Mouse (Mus musculus) heart, adult 2 months (tissue): ENCODE data around the gene Olfr295. TPM values are rescaled to one million over a fixed set of nuclear protein-coding genes. Genes with fewer than 3 reads are reported as not detected.

Experiments used
- DNase-seq, 2 experiments: peaks; one replicate each; pipeline ENCODE4 v3.0.0; 2021
- H3K27ac ChIP-seq: fragments of 200-600 bp; 2 replicates; pipeline ENCODE4 v1.8.1; 2022
- H3K27me3 ChIP-seq: fragments of 200-500 bp; 2 replicates; pipeline ENCODE4 v1.6.1; 2012; ENCODE audit warnings: mild to moderate bottlenecking, low read length, inconsistent platforms, mixed read lengths; ENCODE audit not compliant: control insufficient read depth, insufficient read depth
- H3K36me3 ChIP-seq: fragments of 200-500 bp; 2 replicates; pipeline ENCODE4 v1.6.1; 2012; ENCODE audit warnings: low read length, inconsistent platforms; ENCODE audit not compliant: control insufficient read depth, insufficient read depth
- H3K4me1 ChIP-seq: fragments of 200-500 bp; 2 replicates; pipeline ENCODE4 v1.6.1; 2011; ENCODE audit warnings: low read length; ENCODE audit not compliant: control insufficient read depth, insufficient read depth
- H3K4me3 ChIP-seq: fragments of 200-600 bp; 2 replicates; pipeline ENCODE4 v1.8.1; 2022
- H3K79me2 ChIP-seq: fragments of 200-500 bp; replicated peaks from 2 replicates; pipeline ENCODE4 v1.6.1; 2012; ENCODE audit warnings: mild to moderate bottlenecking, inconsistent platforms, low read length, moderate library complexity, mixed read lengths; ENCODE audit not compliant: control insufficient read depth, insufficient read depth
- H3K9ac ChIP-seq: fragments of 200-500 bp; 2 replicates; pipeline ENCODE4 v1.6.1; 2012; ENCODE audit warnings: low read depth, mild to moderate bottlenecking, control low read depth, inconsistent platforms, low read length, mixed read lengths
- CTCF ChIP-seq: fragments of 200-600 bp; IDR thresholded peaks from 2 replicates; pipeline ENCODE4 v1.8.1; 2022; ENCODE audit warnings: antibody characterized with exemption, mild to moderate bottlenecking, moderate library complexity
- EP300 ChIP-seq: fragments of 200-500 bp; IDR thresholded peaks from 2 replicates; pipeline ENCODE4 v1.6.1; 2011; ENCODE audit warnings: low read depth, low read length, control low read depth; ENCODE audit not compliant: insufficient read depth
- POLR2A ChIP-seq: fragments of 200-500 bp; IDR thresholded peaks from 2 replicates; pipeline ENCODE4 v1.6.1; 2011; ENCODE audit warnings: mild to moderate bottlenecking, low read depth, low read length, control low read depth; ENCODE audit not compliant: insufficient read depth
- WGBS: fragments of 180-500 bp; shearing (Covaris S2); methylation state at CpG from one replicate; pipeline ENCODE4 v1.1.7; 2018; 5-methylcytosine and 5-hydroxymethylcytosine counted together
- intact Hi-C: fragments of 180-260 bp; cut with DNase I; formaldehyde crosslinking; loops from one replicate; pipeline ENCODE4 v1.15.1; 2025
- long read RNA-seq: library from polyadenylated mRNA; stranded (forward); transcript quantifications from one replicate; pipeline ENCODE4 v2.0.0, GENCODE M21; 2021
- polyA plus RNA-seq: library from polyadenylated mRNA; depleted of rRNA; stranded (reverse); fragments of >200 nt; gene quantifications from 2 replicates; pipeline ENCODE4 v1.2.3, GENCODE M21; 2012; rRNA removed
- total RNA-seq, 2 experiments: library from RNA; stranded (reverse); gene quantifications; 2 replicates each; pipeline ENCODE4 v1.2.3; 2021

The Olfr295 gene
- total RNA-seq (not detected), polyA plus RNA-seq (not detected in 2 replicates)
- long read RNA-seq: 0 reads

DNA sequence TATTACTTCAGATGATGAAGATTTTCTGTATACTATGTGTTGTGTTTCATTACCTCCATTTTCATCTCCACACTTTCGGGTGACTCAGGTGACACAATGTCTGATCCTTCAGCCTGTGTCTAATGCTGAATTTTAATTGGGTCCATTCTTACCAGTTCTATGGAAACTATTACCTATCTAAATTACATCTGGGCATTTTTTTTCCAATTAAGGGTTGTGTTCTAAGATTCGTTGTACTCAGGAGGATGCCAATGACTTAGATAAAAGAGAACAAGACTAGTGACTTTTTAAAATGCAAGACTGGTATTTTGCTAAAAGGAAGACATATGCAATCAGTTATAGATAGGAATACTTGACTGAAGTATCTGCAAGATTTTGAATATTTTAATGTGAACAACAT lies at the start of gene Olfr295:
Olfr295 (plus strand) TSS at position 301 of the 400 bp plus-strand sequence.
- intact Hi-C loops: no loop called here
- H3K27me3 ChIP-seq: no peaks in the 10 kb centered on the region
- H3K27ac ChIP-seq: no peak within 1 kb of the TSS
- no peaks in the 10 kb centered on the region for H3K4me1 ChIP-seq
- no peak within 1 kb of the TSS for H3K9ac ChIP-seq
- no peak for TF ChIP-seq EP300
- no peak for TF ChIP-seq POLR2A
- no peak for TF ChIP-seq CTCF
- no peaks in the 10 kb centered on the region for H3K36me3 ChIP-seq
- no peaks in the 10 kb centered on the region for H3K79me2 ChIP-seq
- DNase-seq: no peak
- WGBS: 62% methylated on average over 2 of the region's 2 CpGs
- H3K4me3 ChIP-seq: no peak within 1 kb of the TSS

DNA sequence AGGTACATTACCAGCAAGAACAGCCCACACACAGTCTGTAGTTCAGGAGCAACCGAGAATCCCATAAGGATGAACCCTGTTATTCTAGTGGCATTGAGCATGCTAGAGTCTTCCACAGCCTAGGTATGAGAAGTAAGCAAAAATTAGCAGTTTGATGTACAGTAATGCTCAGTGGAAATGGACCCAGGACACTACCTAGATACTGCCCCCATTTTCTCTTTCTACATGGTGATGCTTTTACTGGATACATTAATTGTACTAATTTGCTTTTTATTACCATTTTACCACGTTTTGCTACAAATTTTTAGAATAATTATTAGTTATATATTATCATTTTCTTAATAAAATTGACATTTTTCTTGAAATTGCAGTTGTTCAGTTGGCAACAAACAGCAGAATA lies 32.9 kb downstream of the Olfr295 start, which contains the start of gene Olfr294:
Olfr294 (minus strand) TSS at position 101 of the 400 bp plus-strand sequence.
- WGBS: 39% methylated on average over 2 of the region's 2 CpGs

More for the DNA sequence above, 32.9 kb downstream of the Olfr295 start, which contains the start of gene Olfr294:
- Histone ChIP-seq H3K36me3 (no peaks in the 10 kb centered on the region), H3K27me3 (no peaks in the 10 kb centered on the region), H3K9ac (no peak within 1 kb of the TSS), H3K27ac (no peak within 1 kb of the TSS), H3K4me1 (no peaks in the 10 kb centered on the region), H3K79me2 (no peaks in the 10 kb centered on the region), H3K4me3 (no peak within 1 kb of the TSS)
- intact Hi-C loops: no loop called here
- DNase-seq: no peak
- no peak for TF ChIP-seq POLR2A
- TF ChIP-seq CTCF: no peak
- TF ChIP-seq EP300: no peak

Other genes starting within 250 kb of the Olfr295 start
- gene Olfr307, start 246.3 kb upstream of the Olfr295 start, total RNA-seq: not detected
- not detected in 2 replicates for gene Olfr307, start 246.3 kb upstream of the Olfr295 start, polyA plus RNA-seq
- gene Olfr305, start 216.9 kb upstream of the Olfr295 start, total RNA-seq: not detected
- not detected in 2 replicates for gene Olfr305, start 216.9 kb upstream of the Olfr295 start, polyA plus RNA-seq
- gene Olfr304, start 197.2 kb upstream of the Olfr295 start, total RNA-seq: not detected
- not detected in 2 replicates for gene Olfr304, start 197.2 kb upstream of the Olfr295 start, polyA plus RNA-seq
- not detected for gene Olfr303, start 186.1 kb upstream of the Olfr295 start, total RNA-seq
- gene Olfr303, start 186.1 kb upstream of the Olfr295 start, polyA plus RNA-seq: not detected in 2 replicates
- gene Olfr301, start 180.0 kb upstream of the Olfr295 start, total RNA-seq: not detected
- not detected in 2 replicates for gene Olfr301, start 180.0 kb upstream of the Olfr295 start, polyA plus RNA-seq
- not detected for gene Olfr299, start 123.9 kb upstream of the Olfr295 start, total RNA-seq
- not detected in 2 replicates for gene Olfr299, start 123.9 kb upstream of the Olfr295 start, polyA plus RNA-seq
- not detected for gene Olfr298, start 91.4 kb upstream of the Olfr295 start, total RNA-seq
- not detected in 2 replicates for gene Olfr298, start 91.4 kb upstream of the Olfr295 start, polyA plus RNA-seq
- not detected for gene Olfr297, start 63.9 kb upstream of the Olfr295 start, total RNA-seq
- gene Olfr297, start 63.9 kb upstream of the Olfr295 start, polyA plus RNA-seq: not detected in 2 replicates
- gene Olfr294, start 32.8 kb downstream of the Olfr295 start, total RNA-seq: not detected
- gene Olfr294, start 32.8 kb downstream of the Olfr295 start, polyA plus RNA-seq: not detected in 2 replicates
- gene Olfr293, start 65.2 kb downstream of the Olfr295 start, total RNA-seq: not detected
- gene Olfr293, start 65.2 kb downstream of the Olfr295 start, polyA plus RNA-seq: not detected in 2 replicates
- not detected for gene Olfr292, start 104.5 kb downstream of the Olfr295 start, total RNA-seq
- not detected in 2 replicates for gene Olfr292, start 104.5 kb downstream of the Olfr295 start, polyA plus RNA-seq
- gene Folh1, start 192.1 kb downstream of the Olfr295 start, total RNA-seq: not detected
- gene Folh1, start 192.1 kb downstream of the Olfr295 start, polyA plus RNA-seq: 0.09 and 0.18 TPM in 2 replicates
- gene Vmn2r77, start 211.2 kb downstream of the Olfr295 start, total RNA-seq: not detected
- gene Vmn2r77, start 211.2 kb downstream of the Olfr295 start, polyA plus RNA-seq: not detected in 2 replicates